Mouse (Mus musculus) cerebellum, adult (tissue): ENCODE data around the gene Pam.
"Not testable (repeated sequence)": the region's sequence is repeated elsewhere in the genome, so short reads cannot be mapped to it uniquely, and the experiment has no call there.

Experiments used
- ATAC-seq: cut with Nextera tagmentation; 2 replicates; pipeline ENCODE4 v1.9.2; 2017; ENCODE audit warnings: mild to moderate bottlenecking, moderate library complexity, mixed read lengths; ENCODE audit not compliant: insufficient number of reproducible peaks, low FRiP score, low TSS enrichment

Pam gene

GRCm38 (mm10) chr1:97977521-97977920 lies 117.9 kb downstream of the Pam start:
- no peak for ATAC-seq

DNA sequence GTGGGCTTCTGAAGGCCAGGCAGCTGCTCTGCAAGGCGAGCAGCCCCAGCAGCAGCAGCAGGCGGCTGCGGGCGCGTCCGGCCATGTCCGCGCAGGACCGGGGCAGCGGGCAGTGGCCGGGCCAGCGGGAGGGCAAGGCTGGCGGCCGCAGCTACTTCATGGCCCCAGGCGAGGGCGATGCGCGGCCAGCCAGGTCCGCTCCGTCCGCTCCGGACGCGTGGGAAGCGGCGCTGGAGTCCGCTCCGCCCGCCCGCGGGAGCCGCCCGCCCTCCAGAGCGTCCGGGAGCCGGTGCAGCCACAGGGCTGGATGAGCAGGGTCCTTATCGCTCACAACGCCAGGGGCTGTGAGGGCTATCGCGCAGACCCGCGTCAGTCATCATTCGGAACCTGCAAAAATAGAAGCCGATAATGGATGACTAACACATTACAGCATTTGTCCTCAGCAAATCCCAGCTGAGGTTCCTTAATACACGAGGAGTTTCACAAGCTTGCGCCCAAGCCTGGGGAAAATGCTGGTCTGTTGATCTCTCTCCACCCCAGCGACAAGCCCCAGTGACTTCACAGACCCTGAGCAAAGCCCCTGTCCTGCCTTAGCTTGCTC lies 118.5 kb downstream of the Pam start:
- peak; percentile 87 for ATAC-seq

GRCm38 (mm10) chr1:97976072-97976471 lies 119.4 kb downstream of the Pam start:
- ATAC-seq: no peak

DNA sequence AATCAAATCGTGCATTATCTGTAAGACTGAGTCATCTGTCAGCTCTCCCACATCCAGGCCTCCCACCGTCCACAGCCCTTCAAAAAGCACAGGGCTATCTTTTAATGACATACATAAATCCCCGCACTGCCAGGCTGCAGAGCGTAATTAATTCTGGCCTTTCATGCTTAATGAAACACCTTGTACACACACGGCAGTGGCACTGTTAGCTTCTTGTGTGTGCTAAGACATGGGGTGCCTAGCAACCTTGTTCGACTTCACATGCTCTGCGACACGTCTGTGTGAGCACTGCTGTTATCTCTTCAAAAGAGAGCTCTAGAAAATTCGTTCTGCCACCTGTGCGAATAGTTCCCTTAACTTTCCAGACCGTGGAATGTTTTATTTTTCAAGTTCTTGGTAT lies 120.5 kb downstream of the Pam start:
- no peak for ATAC-seq

DNA sequence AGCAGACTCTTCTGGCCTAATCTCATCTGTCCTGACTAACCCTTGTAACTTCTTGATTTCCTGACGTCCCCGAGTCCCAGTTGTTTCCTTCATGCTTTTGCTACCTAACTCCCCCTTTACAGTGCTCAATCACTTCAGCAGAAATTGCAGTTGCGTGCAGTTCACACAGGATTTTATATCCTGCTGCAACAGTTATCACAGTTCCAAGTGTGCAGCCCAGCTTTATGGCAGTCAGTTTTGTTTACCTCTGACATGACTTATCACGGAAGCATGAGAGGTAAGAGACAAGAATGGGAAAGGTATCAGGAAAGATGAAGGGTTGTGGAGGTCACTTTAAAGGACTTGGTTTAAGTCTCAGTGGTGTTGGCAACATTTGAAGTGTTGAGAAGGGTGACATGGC lies 125.7 kb downstream of the Pam start:
- no peak for ATAC-seq

DNA sequence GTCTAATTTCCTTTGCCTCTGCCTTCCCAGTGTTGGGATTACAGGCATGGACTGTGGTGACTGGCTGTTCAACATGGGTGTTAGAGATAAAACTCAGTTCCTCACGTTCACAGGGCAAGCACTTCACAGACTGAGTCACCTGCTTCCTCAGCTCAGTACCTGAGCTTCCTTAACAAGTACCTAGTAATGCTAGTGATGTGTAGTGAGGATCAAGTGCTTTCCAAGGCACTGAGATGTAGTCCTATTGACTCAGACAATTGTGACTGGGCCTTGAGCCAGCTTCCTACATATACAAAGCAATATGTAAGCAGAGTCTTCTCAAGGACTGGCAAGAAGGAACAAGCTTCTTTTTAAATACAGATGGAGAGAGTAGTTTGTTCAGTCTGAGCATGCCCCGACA lies 131.7 kb downstream of the Pam start:
- ATAC-seq: no peak

- ATAC-seq: no peak
These were observed 133.3 kb downstream of the Pam start for GRCm38 (mm10) chr1:97962134-97962533.

DNA sequence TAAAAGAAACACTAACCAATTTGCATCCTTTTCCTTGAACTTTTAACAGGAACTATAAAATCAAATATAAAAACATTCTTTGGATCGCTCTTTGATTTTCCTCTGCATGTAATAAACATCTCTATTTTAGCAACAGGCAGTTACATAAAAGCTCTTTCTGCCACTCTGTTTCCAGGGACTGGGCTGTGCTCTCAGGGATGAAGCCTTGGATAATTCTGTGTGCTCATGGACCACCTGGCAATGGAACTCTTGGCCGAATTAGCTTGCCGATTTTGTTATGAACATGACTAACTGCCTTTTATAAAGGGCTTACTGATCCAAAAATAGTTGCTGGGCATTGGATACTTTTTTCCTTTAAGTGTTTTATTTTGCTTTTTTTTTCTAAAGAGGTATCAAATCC lies 134.8 kb downstream of the Pam start:
- ATAC-seq: no peak

DNA sequence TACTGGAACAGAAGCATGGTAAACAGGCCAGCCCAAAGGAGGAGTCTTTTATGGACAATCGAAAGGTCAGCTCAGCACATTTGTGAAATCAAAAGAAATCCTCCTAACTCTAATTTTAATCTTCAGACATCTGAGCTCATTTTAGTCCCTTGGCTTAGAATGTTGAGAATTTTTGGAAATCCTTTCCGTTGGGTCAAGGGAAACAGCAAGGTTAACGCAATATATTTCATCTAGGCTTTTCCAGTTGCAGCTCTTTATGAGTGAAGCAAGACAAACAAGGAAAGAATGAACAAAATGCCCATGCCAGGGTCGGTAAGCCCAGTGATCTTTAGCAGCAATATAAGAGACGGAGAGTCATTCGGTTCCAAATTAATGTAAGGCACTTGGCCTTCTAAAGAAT lies 135.3 kb downstream of the Pam start:
- no peak for ATAC-seq

DNA sequence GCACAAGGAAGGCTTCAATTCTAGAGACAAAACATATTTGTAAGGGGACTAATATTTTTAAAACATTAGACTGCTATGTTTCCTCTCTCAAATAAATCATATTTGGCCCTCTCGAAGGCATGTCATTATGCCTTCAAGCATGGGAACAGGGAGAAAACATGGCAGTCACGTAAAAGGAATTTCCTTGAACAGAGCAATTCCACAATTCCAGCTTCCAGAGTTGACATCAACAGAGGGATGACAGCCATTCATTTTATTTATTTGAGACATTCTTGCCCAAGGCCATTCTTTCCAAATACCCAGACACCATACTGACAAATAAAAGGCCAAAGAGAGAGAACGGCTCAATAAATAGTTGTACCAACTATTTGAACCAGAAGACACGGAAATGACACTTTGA lies 136.7 kb downstream of the Pam start:
- ATAC-seq: no peak

DNA sequence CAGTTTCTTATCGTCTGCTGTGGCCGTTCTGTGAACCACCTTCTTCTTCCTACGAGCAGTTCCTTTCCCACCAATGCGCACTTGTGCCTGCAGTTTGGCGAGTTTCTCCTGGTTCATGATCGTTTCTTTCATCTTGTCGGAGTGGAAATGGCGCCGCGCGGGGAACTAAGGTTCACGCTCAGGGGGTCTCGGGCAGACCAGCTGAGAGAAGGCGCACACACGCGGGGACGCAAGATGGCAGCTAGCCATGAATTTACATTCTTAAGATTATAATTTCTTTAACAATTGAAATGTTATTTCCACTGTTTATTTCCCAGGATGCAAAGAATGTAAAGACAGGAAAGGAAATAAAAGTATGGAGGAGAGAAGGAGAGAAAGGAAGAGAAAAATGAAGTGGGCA lies 146.2 kb downstream of the Pam start:
- not testable (repeated sequence) for ATAC-seq

DNA sequence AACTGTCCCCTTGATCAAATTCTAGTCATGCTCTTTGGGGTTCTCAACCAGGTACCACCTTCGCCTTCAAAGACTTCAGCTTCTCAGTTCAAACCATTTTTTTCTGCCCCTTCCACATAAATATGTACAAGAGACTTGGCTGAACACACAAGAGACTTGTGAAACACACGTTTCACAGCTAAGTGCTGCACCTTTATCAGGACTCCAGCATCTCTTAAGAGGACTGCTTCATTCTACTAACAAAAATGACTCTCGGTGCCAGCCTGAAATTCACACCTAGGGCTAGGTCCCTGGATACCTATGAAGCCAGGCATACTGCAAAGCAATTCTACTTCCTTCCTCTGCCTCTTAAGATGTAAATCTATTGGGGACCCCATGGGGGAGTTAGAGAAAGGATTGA lies 148.3 kb downstream of the Pam start:
- ATAC-seq: no peak

DNA sequence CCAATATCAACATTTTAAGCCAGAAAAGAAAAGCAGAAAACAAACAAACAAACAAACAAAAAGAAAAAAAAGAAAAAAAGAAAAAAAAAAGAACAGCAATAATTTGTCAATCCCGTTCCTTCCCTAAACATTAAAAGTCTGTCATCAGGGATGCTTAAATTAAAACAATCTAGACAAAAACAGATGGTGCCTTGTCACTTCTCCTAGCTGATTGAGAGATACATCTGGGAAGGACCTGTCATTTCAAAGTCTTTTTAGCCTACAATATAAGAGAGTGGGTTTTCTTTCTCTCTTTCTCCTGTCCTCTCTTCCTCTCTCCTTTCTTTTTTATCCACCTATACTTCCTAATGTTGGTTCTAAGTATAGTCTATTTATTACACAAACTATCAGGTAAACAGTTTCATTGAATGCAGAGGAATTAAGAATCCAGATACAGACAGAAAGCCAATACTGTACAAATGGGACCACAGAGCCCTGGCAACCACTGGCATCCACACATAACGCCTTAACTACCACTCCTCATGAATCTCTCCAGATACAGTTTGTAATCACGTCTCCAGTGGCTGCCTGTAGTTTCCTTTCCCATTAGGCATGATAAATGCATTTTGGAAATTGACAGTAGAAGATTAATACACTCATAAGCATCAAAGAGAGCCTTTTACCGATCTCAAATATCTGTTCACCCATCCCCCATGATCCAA lies 151.4 kb downstream of the Pam start:
- no peak for ATAC-seq

GRCm38 (mm10) chr1:97943402-97943801 lies 152.0 kb downstream of the Pam start:
- no peak for ATAC-seq

GRCm38 (mm10) chr1:97942966-97943365 lies 152.5 kb downstream of the Pam start:
- no peak for ATAC-seq

DNA sequence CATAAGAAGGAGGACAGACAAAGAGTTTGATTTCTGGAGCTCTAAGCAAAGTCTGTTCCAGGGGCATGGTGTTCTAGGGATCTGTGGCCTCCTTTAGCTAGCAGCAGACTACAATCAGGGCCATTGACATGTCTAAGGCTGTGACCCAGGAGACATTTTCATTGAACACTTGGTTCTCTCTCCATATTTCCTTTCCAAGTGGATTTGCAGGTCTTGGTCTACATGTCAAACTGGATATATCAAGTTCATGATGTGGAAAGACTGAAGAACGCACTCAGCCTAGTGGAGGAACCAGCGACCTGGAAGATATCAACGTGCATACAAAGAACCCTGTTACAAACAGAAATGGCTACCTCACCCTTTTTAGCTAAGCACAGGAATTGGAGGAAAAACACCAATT lies 156.9 kb downstream of the Pam start:
- ATAC-seq: no peak

DNA sequence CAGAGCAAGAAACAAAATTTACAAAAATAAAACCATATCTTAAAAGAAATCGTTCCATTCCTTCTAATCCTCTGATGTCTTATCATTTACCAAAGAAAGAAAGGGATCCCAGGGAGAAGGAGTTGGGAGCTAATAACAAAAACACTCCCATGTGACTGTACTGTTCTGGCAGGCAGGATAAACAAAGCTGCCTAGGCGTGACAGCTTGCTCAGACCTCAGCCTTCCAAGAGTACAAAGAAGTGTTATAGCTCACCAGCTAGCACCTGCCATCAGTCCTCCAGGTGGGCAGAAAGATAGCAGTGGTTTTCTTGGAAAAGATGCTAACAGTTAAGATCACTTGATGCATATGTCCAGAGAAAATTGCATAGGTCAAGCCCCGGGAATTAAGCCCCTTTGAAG lies 157.4 kb downstream of the Pam start:
- ATAC-seq: no peak

- no peak for ATAC-seq
These were observed 160.5 kb downstream of the Pam start for GRCm38 (mm10) chr1:97934940-97935339.

- ATAC-seq: no peak
These were observed 164.2 kb downstream of the Pam start for GRCm38 (mm10) chr1:97931220-97931619.

- ATAC-seq: no peak
These were observed 165.9 kb downstream of the Pam start for GRCm38 (mm10) chr1:97929415-97930028.

DNA sequence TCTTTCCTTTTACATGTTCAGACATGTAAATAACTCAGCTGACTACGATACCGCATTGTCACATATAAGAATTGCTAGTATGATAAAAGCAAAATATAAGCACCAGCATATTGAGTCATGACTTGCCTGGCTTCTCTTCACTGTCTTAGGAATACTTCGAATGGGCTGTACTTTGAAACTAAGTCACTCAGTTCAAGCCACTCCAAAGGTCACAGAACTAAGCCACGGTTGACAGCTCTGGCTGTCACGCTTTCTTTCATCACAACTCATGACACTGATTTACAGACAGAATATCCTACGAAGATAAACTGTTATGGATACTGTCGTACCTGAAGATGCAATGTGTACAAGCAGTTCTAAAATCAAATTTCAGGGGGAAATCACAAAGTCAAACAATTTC lies 168.7 kb downstream of the Pam start:
- no peak for ATAC-seq

DNA sequence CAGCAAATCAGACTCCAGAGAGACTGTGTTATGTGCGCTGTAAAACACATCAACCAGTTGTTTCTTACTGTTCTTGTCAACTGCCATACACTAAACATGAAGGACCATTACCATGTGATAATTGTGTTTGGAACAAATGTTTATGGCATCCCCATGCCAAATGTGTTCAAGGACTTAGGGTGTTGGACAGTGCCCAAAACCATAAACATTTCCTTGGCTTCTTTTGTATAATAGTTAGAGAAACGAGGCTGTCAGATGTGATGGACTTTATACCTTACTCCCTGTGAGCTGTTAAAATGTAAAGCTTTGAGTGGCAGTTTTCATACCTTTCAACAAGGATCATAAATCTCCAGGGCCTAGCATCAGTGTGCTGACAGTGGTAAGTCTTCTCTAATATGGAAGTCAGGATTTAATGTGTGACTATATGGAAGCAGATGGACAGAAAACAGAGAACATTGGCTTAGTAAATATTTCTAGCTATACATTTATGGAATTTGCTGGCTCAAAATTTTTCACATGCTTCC lies 169.4 kb downstream of the Pam start:
- no peak for ATAC-seq
